Mouse (Mus musculus): ENCODE data around the gene Cenpo. TPM values are rescaled to one million over a fixed set of nuclear protein-coding genes. Genes with fewer than 3 reads are reported as not detected.

Cenpo gene
- total RNA-seq (2023; ENCODE audit: inconsistent age), result 22.1 to 25.9 TPM (median 24.3 TPM) in 4 replicates

DNA sequence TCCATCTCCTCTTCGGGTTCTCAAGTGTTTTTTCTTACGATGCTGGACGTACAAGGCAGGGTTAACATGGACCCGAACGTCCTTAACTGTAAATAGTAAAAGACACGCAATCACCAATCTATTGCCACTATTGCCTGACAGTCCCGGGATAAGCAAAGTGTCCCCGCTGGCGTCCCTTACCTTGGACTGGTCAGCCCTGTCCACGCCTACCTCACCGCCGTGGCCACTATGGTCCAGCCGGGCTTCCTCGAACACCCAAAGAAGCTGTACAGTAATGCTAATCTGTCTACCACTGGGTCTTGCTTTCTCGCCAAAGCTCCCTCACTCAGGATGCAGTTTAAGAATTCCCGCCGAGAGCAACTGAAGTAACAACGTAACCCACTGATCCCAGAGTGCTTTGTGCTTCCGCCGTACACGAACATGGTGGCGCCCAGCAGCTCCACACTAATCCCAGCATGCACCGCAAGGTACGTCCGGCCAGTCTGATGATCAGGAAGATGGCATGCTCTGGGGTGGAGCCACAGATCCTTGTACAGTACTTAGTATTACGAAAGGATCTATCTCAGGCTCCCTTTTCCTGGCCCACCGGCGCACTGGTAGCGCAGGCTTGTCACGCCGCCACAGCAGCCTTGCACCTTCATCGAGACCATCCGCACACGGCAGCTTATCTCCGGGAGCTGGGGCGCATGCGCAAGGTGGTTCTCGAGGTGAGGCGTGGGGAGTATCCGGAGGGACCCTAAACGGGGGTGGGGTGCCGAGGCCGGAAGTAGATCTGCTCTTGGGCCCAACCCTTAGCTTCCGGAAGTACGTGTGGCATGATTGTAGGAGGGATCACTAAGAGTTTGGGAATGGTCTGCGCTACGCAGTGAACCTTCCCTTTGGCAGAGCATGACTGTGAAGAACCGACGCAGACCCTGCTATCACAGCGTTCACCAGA lies at the start of gene Cenpo, which contains the start of gene Ptrhd1:
Cenpo (minus strand) TSS at position 723 of the 937 bp plus-strand sequence.
Ptrhd1 (plus strand) TSS at position 456 of the 937 bp plus-strand sequence.

Other genes with a start within 250 kb of the Cenpo start
- 0.09 to 1.6 TPM in 2 of 4 replicates, not detected in the others for gene Efr3b, start 195.4 kb downstream of the Cenpo start, total RNA-seq (2023; ENCODE audit: inconsistent age)
- gene Dnajc27, start 151.7 kb downstream of the Cenpo start, total RNA-seq (2023; ENCODE audit: inconsistent age), result 15.1 to 18.7 TPM (median 16.9 TPM) in 4 replicates
- 8.2 to 11.8 TPM (median 10.0 TPM) in 4 replicates for gene Adcy3, start 101.2 kb downstream of the Cenpo start, total RNA-seq (2023; ENCODE audit: inconsistent age)
- gene Ptrhd1, start 267 bp downstream of the Cenpo start, total RNA-seq (2023; ENCODE audit: inconsistent age), result 5.0 to 5.8 TPM (median 5.2 TPM) in 4 replicates
- 54.0 to 65.6 TPM (median 62.8 TPM) in 4 replicates for gene Ncoa1, start 242.9 kb upstream of the Cenpo start, total RNA-seq (2023; ENCODE audit: inconsistent age)

All from B cell, adult (primary cell).